Mouse (Mus musculus): ENCODE data around the gene Creg2. TPM values are rescaled to one million over a fixed set of nuclear protein-coding genes. Genes with fewer than 3 reads are reported as not detected.

Creg2 gene
- polyA plus RNA-seq, 1 experiment from 2014 or later = 0.05 TPM

DNA sequence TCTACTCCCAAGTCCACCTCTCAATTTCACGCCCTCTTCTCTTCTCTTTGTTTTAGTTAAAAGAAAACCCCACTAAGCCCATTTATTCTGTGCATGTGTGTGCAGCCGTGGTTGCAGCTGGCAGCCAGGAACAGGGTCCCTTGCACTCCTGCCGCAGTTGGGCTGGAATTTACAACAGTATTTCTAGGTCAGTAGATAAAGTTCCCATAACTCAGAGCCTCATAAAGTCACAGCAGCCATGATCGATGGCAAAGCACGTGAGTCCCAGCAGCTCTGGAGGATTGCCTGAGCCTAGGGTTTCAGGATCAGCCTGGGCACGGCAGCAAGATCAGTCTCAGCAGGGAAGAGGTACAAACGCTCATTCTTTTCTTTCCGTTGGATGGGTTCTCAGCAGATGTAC lies 32.8 kb downstream of the Creg2 start:
- DNase-seq (no peak), ATAC-seq (ENCODE audit: insufficient read depth) (no peak)
- Histone ChIP-seq H3K27ac (ENCODE audit: low read depth) (no peak overlapping the region), H3K27me3 (ENCODE audit: insufficient read depth, low read length) (no peaks in the 10 kb centered on the region), H3K36me3 (ENCODE audit: insufficient read depth) (no peaks in the 10 kb centered on the region), H3K4me1 (ENCODE audit: insufficient read depth) (no peaks in the 10 kb centered on the region), H3K4me3 (ENCODE audit: low read depth, low read length) (no peak overlapping the region), H3K9ac (no peak overlapping the region), H3K9me3 (ENCODE audit: low read depth, low read length) (no peaks in the 10 kb centered on the region), H3K4me2 (no peak overlapping the region)
- WGBS = 42% methylated on average over 8 of the region's 8 CpGs
- no peak for TF ChIP-seq CTCF (IDR thresholded peaks at IDR 0.05; ENCODE audit: low read depth)

DNA sequence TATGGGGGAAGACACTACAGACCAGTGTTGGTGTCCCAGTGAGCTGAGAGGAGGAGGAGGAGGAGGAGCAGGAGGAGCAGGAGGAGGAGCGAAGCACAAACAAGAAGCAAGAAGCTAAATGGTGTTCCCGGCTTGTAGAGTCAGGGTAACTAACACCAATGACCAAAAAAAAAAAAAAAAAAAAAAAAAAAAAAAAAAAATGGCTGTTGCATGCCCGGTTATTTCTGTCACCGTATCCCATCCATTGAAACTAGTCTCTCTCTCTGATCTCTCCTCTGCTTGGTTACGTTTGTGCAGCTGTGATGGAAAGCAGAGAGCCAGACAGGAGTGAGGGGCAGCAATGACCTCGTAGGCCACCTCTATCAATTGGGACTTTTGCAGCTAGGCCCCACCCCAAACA lies 35.7 kb downstream of the Creg2 start:
- no peak for DNase-seq
- 61% methylated on average over 6 of the region's 6 CpGs for WGBS
- H3K4me3 ChIP-seq (ENCODE audit: low read depth, low read length) = no peak overlapping the region
- no peak overlapping the region for H3K27ac ChIP-seq (ENCODE audit: low read depth)
- no peaks in the 10 kb centered on the region for H3K9me3 ChIP-seq (ENCODE audit: low read depth, low read length)
- ATAC-seq (ENCODE audit: insufficient read depth) = no peak
- no peaks in the 10 kb centered on the region for H3K36me3 ChIP-seq (ENCODE audit: insufficient read depth)
- no peak overlapping the region for H3K4me2 ChIP-seq
- no peaks in the 10 kb centered on the region for H3K4me1 ChIP-seq (ENCODE audit: insufficient read depth)
- no peak for TF ChIP-seq CTCF (IDR thresholded peaks at IDR 0.05; ENCODE audit: low read depth)
- no peaks in the 10 kb centered on the region for H3K27me3 ChIP-seq (ENCODE audit: insufficient read depth, low read length)
- no peak overlapping the region for H3K9ac ChIP-seq

GRCm38 (mm10) chr1:39614462-39615279 lies 36.6 kb downstream of the Creg2 start:
- Histone ChIP-seq H3K9me3 (ENCODE audit: low read depth, low read length) (no peaks in the 10 kb centered on the region), H3K27ac (ENCODE audit: low read depth) (no peak overlapping the region), H3K4me2 (no peak overlapping the region), H3K4me3 (ENCODE audit: low read depth, low read length) (no peak overlapping the region), H3K9ac (no peak overlapping the region), H3K27me3 (ENCODE audit: insufficient read depth, low read length) (no peaks in the 10 kb centered on the region), H3K4me1 (ENCODE audit: insufficient read depth) (no peaks in the 10 kb centered on the region), H3K36me3 (ENCODE audit: insufficient read depth) (no peaks in the 10 kb centered on the region)
- peak; percentile 78 for TF ChIP-seq CTCF (IDR thresholded peaks at IDR 0.05; ENCODE audit: low read depth)
- ATAC-seq (ENCODE audit: insufficient read depth) (no peak; the same call in 1 of the 2 replicates), DNase-seq (peak; percentile 86)
- WGBS = 24% methylated on average over 11 of the region's 11 CpGs

GRCm38 (mm10) chr1:39613061-39613460 lies 38.2 kb downstream of the Creg2 start:
- TF ChIP-seq CTCF (IDR thresholded peaks at IDR 0.05; ENCODE audit: low read depth) = no peak
- WGBS = 75% methylated on average over 3 of the region's 3 CpGs
- H3K4me3 ChIP-seq (ENCODE audit: low read depth, low read length) = no peak overlapping the region
- no peak overlapping the region for H3K27ac ChIP-seq (ENCODE audit: low read depth)
- H3K27me3 ChIP-seq (ENCODE audit: insufficient read depth, low read length) = no peaks in the 10 kb centered on the region
- no peak overlapping the region for H3K9ac ChIP-seq
- no peaks in the 10 kb centered on the region for H3K9me3 ChIP-seq (ENCODE audit: low read depth, low read length)
- no peaks in the 10 kb centered on the region for H3K36me3 ChIP-seq (ENCODE audit: insufficient read depth)
- DNase-seq (no peak), ATAC-seq (ENCODE audit: insufficient read depth) (no peak)
- no peak overlapping the region for H3K4me2 ChIP-seq
- H3K4me1 ChIP-seq (ENCODE audit: insufficient read depth) = no peaks in the 10 kb centered on the region

- no peaks in the 10 kb centered on the region for H3K36me3 ChIP-seq (ENCODE audit: insufficient read depth)
- WGBS = 81% methylated on average over 5 of the region's 5 CpGs
- no peak for TF ChIP-seq CTCF (IDR thresholded peaks at IDR 0.05; ENCODE audit: low read depth)
- no peaks in the 10 kb centered on the region for H3K9me3 ChIP-seq (ENCODE audit: low read depth, low read length)
- H3K4me2 ChIP-seq = no peak overlapping the region
- DNase-seq (no peak), ATAC-seq (ENCODE audit: insufficient read depth) (no peak)
- H3K9ac ChIP-seq = no peak overlapping the region
- H3K4me3 ChIP-seq (ENCODE audit: low read depth, low read length) = no peak overlapping the region
- H3K4me1 ChIP-seq (ENCODE audit: insufficient read depth) = no peaks in the 10 kb centered on the region
- H3K27ac ChIP-seq (ENCODE audit: low read depth) = no peak overlapping the region
- no peaks in the 10 kb centered on the region for H3K27me3 ChIP-seq (ENCODE audit: insufficient read depth, low read length)
Measured at GRCm38 (mm10) chr1:39612491-39612890, 38.8 kb downstream of the Creg2 start.

DNA sequence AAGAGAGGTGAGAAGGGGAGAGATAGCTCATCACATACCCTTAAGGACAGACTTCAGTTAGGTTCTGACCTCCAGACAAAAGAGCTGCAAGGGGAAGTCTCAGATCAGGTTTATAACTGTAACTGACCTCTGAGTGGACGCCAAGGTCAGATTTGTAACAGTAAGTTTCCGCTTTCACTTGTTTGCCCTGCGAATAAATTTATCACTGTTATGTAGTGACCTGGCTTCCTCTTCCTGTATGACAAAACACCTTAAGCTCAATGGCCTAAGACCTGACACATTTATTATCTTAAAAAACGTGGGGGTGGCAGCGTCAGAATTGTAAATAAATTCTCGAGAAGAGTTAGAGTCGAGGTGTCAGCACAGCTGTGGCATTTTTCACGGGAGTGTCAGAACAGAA lies 42.7 kb downstream of the Creg2 start:
- no peak for ATAC-seq (ENCODE audit: insufficient read depth)

DNA sequence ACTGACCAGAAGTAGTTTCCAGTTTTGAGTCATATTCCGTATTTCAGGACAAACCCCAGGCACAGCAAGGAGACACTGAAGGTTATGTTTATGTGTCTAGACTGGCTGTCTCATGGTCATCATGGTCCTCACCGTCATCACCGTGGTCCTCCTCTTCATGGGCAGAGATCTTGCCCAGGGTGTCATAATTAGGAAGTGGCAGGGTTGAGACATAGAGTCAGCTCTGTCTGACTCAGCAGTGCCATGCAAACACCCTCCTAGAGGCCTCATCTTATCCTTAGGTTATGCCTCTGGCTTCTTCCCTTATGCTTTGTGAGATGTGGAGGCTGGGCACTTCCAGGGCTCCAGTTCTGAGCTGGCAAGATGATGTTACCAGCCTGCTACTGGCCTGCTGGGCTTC lies 48.8 kb downstream of the Creg2 start:
- no peak overlapping the region for H3K4me3 ChIP-seq (ENCODE audit: low read depth, low read length)
- no peak for ATAC-seq (ENCODE audit: insufficient read depth)

More for the DNA sequence above, 42.7 kb downstream of the Creg2 start:
- no peak for DNase-seq
- Histone ChIP-seq H3K9me3 (ENCODE audit: low read depth, low read length) (no peaks in the 10 kb centered on the region), H3K4me3 (ENCODE audit: low read depth, low read length) (no peak overlapping the region), H3K27ac (ENCODE audit: low read depth) (no peak overlapping the region), H3K4me1 (ENCODE audit: insufficient read depth) (no peaks in the 10 kb centered on the region), H3K27me3 (ENCODE audit: insufficient read depth, low read length) (no peaks in the 10 kb centered on the region), H3K36me3 (ENCODE audit: insufficient read depth) (no peaks in the 10 kb centered on the region), H3K9ac (no peak overlapping the region), H3K4me2 (no peak overlapping the region)
- WGBS = 26% methylated on average over 8 of the region's 8 CpGs
- TF ChIP-seq CTCF (IDR thresholded peaks at IDR 0.05; ENCODE audit: low read depth) = no peak

More for the DNA sequence above, 48.8 kb downstream of the Creg2 start:
- Histone ChIP-seq H3K27me3 (ENCODE audit: insufficient read depth, low read length) (no peaks in the 10 kb centered on the region), H3K9me3 (ENCODE audit: low read depth, low read length) (no peaks in the 10 kb centered on the region), H3K4me1 (ENCODE audit: insufficient read depth) (no peaks in the 10 kb centered on the region), H3K27ac (ENCODE audit: low read depth) (no peak overlapping the region), H3K9ac (no peak overlapping the region), H3K4me2 (no peak overlapping the region), H3K36me3 (ENCODE audit: insufficient read depth) (no peaks in the 10 kb centered on the region)
- TF ChIP-seq CTCF (IDR thresholded peaks at IDR 0.05; ENCODE audit: low read depth) = no peak
- WGBS = 91% methylated on average over 3 of the region's 3 CpGs
- no peak for DNase-seq
